Mouse (Mus musculus) heart, postnatal 0 days (tissue): Measurements from ENCODE around the gene Lyz2.

Source experiments
- CTCF ChIP-seq: IDR thresholded peaks from 2 replicates; pipeline ENCODE4 v1.5.1; 2016; ENCODE audit warnings: antibody characterized with exemption, control low read depth, low read depth
- EP300 ChIP-seq: IDR thresholded peaks from 2 replicates; pipeline ENCODE4 v1.6.1; 2016; ENCODE audit warnings: antibody characterized with exemption, low read depth

- TF ChIP-seq CTCF (no peak), EP300 (no peak)
Observed at GRCm38 (mm10) chr10:117235866-117236265, 46.3 kb downstream of the Lyz2 start.
